Mouse (Mus musculus) heart, postnatal 4 days (tissue): ENCODE data around the gene Nts. TPM values are rescaled to one million over a fixed set of nuclear protein-coding genes. Genes with fewer than 3 reads are reported as not detected.
A peak's percentile ranks its signal among the peaks of the same experiment; 100 is the strongest.
"Not testable (repeated sequence)": the region's sequence is repeated elsewhere in the genome, so short reads cannot be mapped to it uniquely, and the experiment has no call there.

Experiments
- DNase-seq: peaks from one replicate; pipeline ENCODE4 v3.0.0; 2021
- total RNA-seq, 2 experiments: library from RNA; stranded (reverse); gene quantifications; 2 replicates each; pipeline ENCODE4 v1.2.3; 2021

The Nts gene
- 10 to 100 TPM in 1 of 2 experiments, 1 to 10 TPM in 1; 8.8 to 10.2 TPM for total RNA-seq

DNA sequence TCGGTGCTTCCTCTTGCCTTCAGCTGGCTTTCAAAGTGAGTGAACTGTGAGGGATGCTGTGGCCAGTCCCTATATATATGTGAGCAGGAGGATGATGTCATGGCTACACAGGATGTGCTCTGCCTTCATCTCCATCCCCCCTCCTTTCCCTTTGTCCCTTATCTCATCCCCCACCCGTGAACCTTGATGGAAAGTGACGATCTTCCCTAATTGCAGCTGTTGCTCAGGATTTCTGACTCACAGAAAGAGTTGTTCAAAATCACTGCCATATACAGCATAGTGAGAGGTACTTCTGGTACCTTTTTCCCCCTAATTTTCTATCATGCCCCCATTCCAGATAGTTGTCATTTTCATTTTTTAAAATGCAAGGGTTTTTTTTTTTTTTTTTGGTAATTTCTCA, at the start of gene Nts:
Gene Nts (minus strand): TSS at position 101 of the 400 bp plus-strand sequence.
- no peak for DNase-seq

DNA sequence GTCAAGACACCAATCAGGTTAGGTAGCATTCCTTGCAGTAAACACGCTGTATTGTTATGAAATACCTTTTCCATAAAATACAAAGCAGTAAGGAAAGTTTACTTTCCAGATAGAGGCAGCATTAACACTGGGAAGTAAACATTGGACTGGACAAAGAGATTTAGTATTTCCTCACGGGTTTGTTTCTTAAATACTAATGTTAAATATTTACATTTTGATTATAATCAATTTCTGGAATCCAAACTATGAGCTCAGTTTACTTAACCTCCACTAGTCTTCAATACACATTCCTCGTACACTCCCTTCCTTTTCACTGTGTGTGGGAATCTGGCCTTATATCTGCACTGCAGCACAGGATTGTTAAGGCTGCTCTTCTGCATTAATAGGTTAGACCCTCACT, 37.6 kb upstream of the Nts start:
- DNase-seq: no peak

DNA sequence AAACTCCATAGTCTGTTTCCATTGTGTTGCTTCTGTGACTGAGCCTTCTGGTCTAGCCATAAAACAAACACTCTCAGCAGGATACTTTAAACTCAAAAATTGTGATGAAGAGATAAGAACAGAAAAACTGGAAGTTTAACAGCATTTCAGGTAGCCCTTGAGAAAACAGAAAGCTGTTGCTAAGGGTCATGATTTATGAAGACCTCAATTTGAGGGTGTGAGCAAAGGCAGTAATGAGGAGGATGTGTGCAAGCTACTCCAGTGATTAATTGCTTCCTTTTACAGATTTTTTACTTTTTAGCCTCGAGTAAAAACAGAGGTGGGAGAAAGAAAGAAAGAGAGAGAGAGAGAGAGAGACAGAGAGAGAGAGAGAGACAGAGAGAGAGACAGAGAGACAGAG, 23.9 kb upstream of the Nts start:
- DNase-seq: no peak

- DNase-seq: peak; percentile 18
These were observed 21.6 kb upstream of the Nts start, which contains the start of gene Rassf9 for GRCm38 (mm10) chr10:102511807-102512461. TSS of gene Rassf9 (plus strand) at chr10:102512222.

DNA sequence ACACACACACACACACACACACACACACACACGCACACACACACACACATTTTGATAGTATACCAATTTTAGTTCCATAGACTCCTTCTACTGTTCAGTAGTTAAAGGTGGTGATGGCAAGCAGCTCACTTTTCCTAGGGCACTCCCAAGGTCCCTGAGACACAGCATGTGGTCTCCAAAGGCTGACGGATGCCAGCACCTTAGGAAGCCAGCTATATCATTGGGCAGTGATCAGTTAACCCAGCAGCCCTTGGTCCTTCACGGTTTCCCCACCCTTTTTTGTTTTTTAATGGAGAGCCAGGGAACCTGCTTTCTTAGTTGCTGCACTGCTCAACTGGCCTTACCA, 21.1 kb upstream of the Nts start:
- DNase-seq: no peak

DNA sequence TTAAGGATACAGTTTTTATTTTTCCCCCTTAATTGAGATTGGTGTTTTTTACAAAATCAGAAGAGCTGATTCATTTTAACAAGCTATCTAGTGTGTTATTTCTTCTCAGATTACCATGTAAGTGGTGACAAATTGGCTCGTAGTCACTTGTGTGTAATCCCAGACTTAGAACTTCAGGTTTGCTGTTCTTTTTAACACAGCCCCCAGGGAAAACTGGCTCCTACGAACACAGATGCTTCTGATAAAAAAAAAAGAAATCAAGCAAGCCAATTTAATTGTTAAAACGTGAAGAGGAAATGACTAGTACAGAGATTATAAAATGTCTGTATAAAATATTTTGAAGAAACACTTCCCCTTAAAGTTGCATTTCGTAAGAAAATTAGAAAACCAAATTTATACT, 17.1 kb upstream of the Nts start:
- no peak for DNase-seq

DNA sequence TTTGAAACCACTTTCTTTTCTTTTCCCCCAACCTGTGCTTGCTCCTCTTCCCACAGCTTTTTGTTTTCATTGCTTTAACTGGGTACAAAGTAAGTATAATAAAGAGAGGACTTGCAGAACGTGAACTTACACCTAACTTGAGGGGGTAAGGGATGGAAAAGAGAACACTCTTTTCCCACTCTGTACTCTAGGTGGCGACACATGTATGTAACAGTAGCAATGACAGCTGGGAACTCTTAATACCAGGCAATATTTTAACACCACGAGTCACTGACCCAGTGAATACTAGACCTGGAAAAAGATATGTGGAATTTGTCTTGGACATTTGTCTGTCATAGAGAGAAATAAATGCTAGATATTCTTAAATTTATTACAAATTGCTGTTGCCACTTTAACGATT, 8.5 kb upstream of the Nts start:
- peak; percentile 33 for DNase-seq

GRCm38 (mm10) chr10:102491792-102492191, 1.5 kb upstream of the Nts start:
- DNase-seq: peak; percentile 51

GRCm38 (mm10) chr10:102469412-102469811, 20.9 kb downstream of the Nts start:
- no peak for DNase-seq

GRCm38 (mm10) chr10:102451756-102452155, 38.5 kb downstream of the Nts start:
- DNase-seq: peak; percentile 33

- peak; percentile 53 for DNase-seq
These were observed 40.8 kb downstream of the Nts start for GRCm38 (mm10) chr10:102449449-102449848.

- DNase-seq: no peak
These were observed 45.3 kb downstream of the Nts start for GRCm38 (mm10) chr10:102444912-102445556.

DNA sequence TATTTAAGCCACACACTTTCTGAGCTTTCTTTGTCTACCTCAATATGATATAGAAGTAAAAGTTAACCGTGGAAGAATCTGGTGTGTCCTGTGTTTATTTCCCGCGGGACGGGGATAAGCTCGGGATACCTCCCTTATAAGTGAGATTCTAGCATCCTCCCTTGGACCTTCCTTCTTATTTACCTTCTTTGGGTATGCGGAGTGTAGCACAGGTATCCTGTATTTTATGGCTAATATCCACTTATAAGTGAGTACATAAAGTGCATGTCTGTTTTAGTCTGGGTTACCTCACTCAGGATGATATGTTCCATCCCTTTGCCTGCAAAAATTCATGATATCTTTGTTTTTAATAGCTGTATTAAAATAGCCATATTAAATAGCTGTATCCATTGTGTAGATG, 54.8 kb downstream of the Nts start:
- not testable (repeated sequence) for DNase-seq

- DNase-seq: peak; percentile 52
These were observed 55.2 kb downstream of the Nts start for GRCm38 (mm10) chr10:102435048-102435447.

Other genes with a start within 250 kb of the Nts start
- gene Rassf9, start 21.7 kb upstream of the Nts start, total RNA-seq: 10 to 100 TPM; 10.1 to 10.7 TPM